Mouse (Mus musculus): ENCODE measurements at regions not wholly inside any gene's neighbourhood (a gene's known extent, or its start where the extent isn't known, plus 50 kb on each side); places are given as distances from the start of the nearest gene placed in this dataset.

- no peak for TF ChIP-seq CTCF (IDR thresholded peaks at IDR 0.05; ENCODE audit: borderline replicate concordance, insufficient read depth, low read length)
- no peak for TF ChIP-seq POLR2A (IDR thresholded peaks at IDR 0.05; ENCODE audit: low read depth, low read length)
- Histone ChIP-seq H3K27ac (ENCODE audit: insufficient read depth, low read length) (no peak overlapping the region), H3K4me3 (ENCODE audit: insufficient read depth, low read length) (no peak overlapping the region), H3K4me1 (ENCODE audit: control insufficient read depth, insufficient read depth, low read length) (peaks cover 5% of the 10 kb centered on the region)
Measured at GRCm38 (mm10) chr10:66896698-66897622, 199.0 kb upstream of the Jmjd1c start.

- no peak for TF ChIP-seq CTCF (IDR thresholded peaks at IDR 0.05; ENCODE audit: borderline replicate concordance, insufficient read depth, low read length)
- TF ChIP-seq POLR2A (IDR thresholded peaks at IDR 0.05; ENCODE audit: low read depth, low read length): no peak
- Histone ChIP-seq H3K4me1 (ENCODE audit: control insufficient read depth, insufficient read depth, low read length) (peaks cover 3% of the 10 kb centered on the region; the same call in 1 of the 2 replicates), H3K4me3 (ENCODE audit: insufficient read depth, low read length) (no peak overlapping the region), H3K27ac (ENCODE audit: insufficient read depth, low read length) (no peak overlapping the region)
Measured at GRCm38 (mm10) chr10:66899724-66900123, 196.2 kb upstream of the Jmjd1c start.

- Histone ChIP-seq H3K27ac (ENCODE audit: insufficient read depth, low read length) (no peak overlapping the region), H3K4me3 (ENCODE audit: insufficient read depth, low read length) (no peak overlapping the region), H3K4me1 (ENCODE audit: control insufficient read depth, insufficient read depth, low read length) (peaks cover 8% of the 10 kb centered on the region)
- TF ChIP-seq CTCF (IDR thresholded peaks at IDR 0.05; ENCODE audit: borderline replicate concordance, insufficient read depth, low read length) (no peak), POLR2A (IDR thresholded peaks at IDR 0.05; ENCODE audit: low read depth, low read length) (no peak)
Measured at GRCm38 (mm10) chr10:66900781-66901180, 195.1 kb upstream of the Jmjd1c start.

- no peak overlapping the region for H3K4me3 ChIP-seq (ENCODE audit: insufficient read depth, low read length)
- H3K4me1 ChIP-seq (ENCODE audit: control insufficient read depth, insufficient read depth, low read length): peaks cover 8% of the 10 kb centered on the region
- H3K27ac ChIP-seq (ENCODE audit: insufficient read depth, low read length): no peak overlapping the region
- no peak for TF ChIP-seq POLR2A (IDR thresholded peaks at IDR 0.05; ENCODE audit: low read depth, low read length)
- no peak for TF ChIP-seq CTCF (IDR thresholded peaks at IDR 0.05; ENCODE audit: borderline replicate concordance, insufficient read depth, low read length)
Measured at GRCm38 (mm10) chr10:66901873-66902272, 194.1 kb upstream of the Jmjd1c start.

GRCm38 (mm10) chr10:66904552-66905367 lies 191.2 kb upstream of the Jmjd1c start:
- TF ChIP-seq CTCF (IDR thresholded peaks at IDR 0.05; ENCODE audit: borderline replicate concordance, insufficient read depth, low read length) (no peak), POLR2A (IDR thresholded peaks at IDR 0.05; ENCODE audit: low read depth, low read length) (no peak)
- no peak overlapping the region for H3K4me3 ChIP-seq (ENCODE audit: insufficient read depth, low read length)
- H3K4me1 ChIP-seq (ENCODE audit: control insufficient read depth, insufficient read depth, low read length): peaks cover 8% of the 10 kb centered on the region
- H3K27ac ChIP-seq (ENCODE audit: insufficient read depth, low read length): peak overlapping the region; percentile 27; the same call in 1 of the 2 replicates

- H3K27ac ChIP-seq (ENCODE audit: insufficient read depth, low read length): no peak overlapping the region
- no peak overlapping the region for H3K4me3 ChIP-seq (ENCODE audit: insufficient read depth, low read length)
- TF ChIP-seq POLR2A (IDR thresholded peaks at IDR 0.05; ENCODE audit: low read depth, low read length): no peak
- no peak for TF ChIP-seq CTCF (IDR thresholded peaks at IDR 0.05; ENCODE audit: borderline replicate concordance, insufficient read depth, low read length)
- H3K4me1 ChIP-seq (ENCODE audit: control insufficient read depth, insufficient read depth, low read length): peaks cover 11% of the 10 kb centered on the region
Measured at GRCm38 (mm10) chr10:66907842-66908241, 188.1 kb upstream of the Jmjd1c start.

GRCm38 (mm10) chr10:66909204-66909889 lies 186.6 kb upstream of the Jmjd1c start:
- no peak for TF ChIP-seq POLR2A (IDR thresholded peaks at IDR 0.05; ENCODE audit: low read depth, low read length)
- 0 out of 2 replicates have a peak, but pooled peaks have one; percentile 26 for TF ChIP-seq CTCF (IDR thresholded peaks at IDR 0.05; ENCODE audit: borderline replicate concordance, insufficient read depth, low read length)
- peaks cover 11% of the 10 kb centered on the region for H3K4me1 ChIP-seq (ENCODE audit: control insufficient read depth, insufficient read depth, low read length)
- no peak overlapping the region for H3K4me3 ChIP-seq (ENCODE audit: insufficient read depth, low read length)
- no peak overlapping the region for H3K27ac ChIP-seq (ENCODE audit: insufficient read depth, low read length)

GRCm38 (mm10) chr10:66909905-66910681 lies 185.8 kb upstream of the Jmjd1c start:
- no peak for TF ChIP-seq POLR2A (IDR thresholded peaks at IDR 0.05; ENCODE audit: low read depth, low read length)
- TF ChIP-seq CTCF (IDR thresholded peaks at IDR 0.05; ENCODE audit: borderline replicate concordance, insufficient read depth, low read length): no peak
- no peak overlapping the region for H3K27ac ChIP-seq (ENCODE audit: insufficient read depth, low read length)
- peaks cover 7% of the 10 kb centered on the region for H3K4me1 ChIP-seq (ENCODE audit: control insufficient read depth, insufficient read depth, low read length)
- H3K4me3 ChIP-seq (ENCODE audit: insufficient read depth, low read length): no peak overlapping the region
